Mouse (Mus musculus): ENCODE measurements around the gene Sftpa1. TPM values are rescaled to one million over a fixed set of nuclear protein-coding genes. Genes with fewer than 3 reads are reported as not detected.

Sftpa1 gene
- polyA plus RNA-seq, 1 experiment, result not detected

GRCm38 (mm10) chr14:41160743-41161142, 29.2 kb downstream of the Sftpa1 start:
- DNase-seq (ENCODE audit: low read depth), result no peak

GRCm38 (mm10) chr14:41162663-41163062, 31.1 kb downstream of the Sftpa1 start:
- no peak for DNase-seq (ENCODE audit: low read depth)

GRCm38 (mm10) chr14:41167278-41167677, 35.7 kb downstream of the Sftpa1 start:
- DNase-seq (ENCODE audit: low read depth), result no peak

- no peak for DNase-seq (ENCODE audit: low read depth)
Observed at GRCm38 (mm10) chr14:41168567-41168966, 37.0 kb downstream of the Sftpa1 start.

GRCm38 (mm10) chr14:41170514-41170913, 38.9 kb downstream of the Sftpa1 start:
- DNase-seq (ENCODE audit: low read depth), result no peak

GRCm38 (mm10) chr14:41174802-41175201, 43.2 kb downstream of the Sftpa1 start:
- no peak for DNase-seq (ENCODE audit: low read depth)

GRCm38 (mm10) chr14:41185059-41185821, 53.7 kb downstream of the Sftpa1 start, which contains the start of gene Sftpd:
Sftpd (minus strand) TSS chr14:41185149.
- DNase-seq (ENCODE audit: low read depth), result no peak

Other genes starting within 250 kb of the Sftpa1 start
- 0.57 and 0.58 TPM in 2 replicates for gene Sh2d4b, start 238.5 kb upstream of the Sftpa1 start, polyA plus RNA-seq (2012; rRNA removed)
- 100 and 106 TPM in 2 replicates for gene Tspan14, start 165.0 kb upstream of the Sftpa1 start, polyA plus RNA-seq (2012; rRNA removed)
- 62.5 and 66.8 TPM in 2 replicates for gene Fam213a, start 118.0 kb upstream of the Sftpa1 start, polyA plus RNA-seq (2012; rRNA removed)
- gene Dydc2, start 62.6 kb upstream of the Sftpa1 start, polyA plus RNA-seq (2012; rRNA removed), result 0.19 and 0.22 TPM in 2 replicates
- 0.22 TPM in 1 of 2 replicates, not detected in the other for gene Dydc1, start 58.9 kb upstream of the Sftpa1 start, polyA plus RNA-seq (2012; rRNA removed)
- gene Mat1a, start 26.7 kb upstream of the Sftpa1 start, polyA plus RNA-seq (2012; rRNA removed), result 0.49 and 1.2 TPM in 2 replicates
- not detected in 2 replicates for gene Mbl1, start 19.7 kb downstream of the Sftpa1 start, polyA plus RNA-seq (2012; rRNA removed)
- 0.08 and 0.22 TPM in 2 replicates for gene Sftpd, start 53.4 kb downstream of the Sftpa1 start, polyA plus RNA-seq (2012; rRNA removed)
- gene Gm2832, start 147.0 kb downstream of the Sftpa1 start, polyA plus RNA-seq (2012; rRNA removed), result not detected in 2 replicates
- gene Gm5798, start 216.8 kb downstream of the Sftpa1 start, polyA plus RNA-seq (2012; rRNA removed), result not detected in 2 replicates